Mouse (Mus musculus) monocyte, adult 2 months (primary cell): ENCODE data around the gene Slc25a43.
"Not testable (repeated sequence)": the region's sequence is repeated elsewhere in the genome, so short reads cannot be mapped to it uniquely, and the experiment has no call there.

Source experiments
- DNase-seq, 2 experiments: peaks; one replicate each; pipeline ENCODE4 v3.0.0; 2022; ENCODE audit warnings: low spot score in 2 of 2, low read depth in 1 of 2

The Slc25a43 gene

GRCm38 (mm10) chrX:36777694-36778093 lies 34.2 kb downstream of the Slc25a43 start:
- DNase-seq = no peak

DNA sequence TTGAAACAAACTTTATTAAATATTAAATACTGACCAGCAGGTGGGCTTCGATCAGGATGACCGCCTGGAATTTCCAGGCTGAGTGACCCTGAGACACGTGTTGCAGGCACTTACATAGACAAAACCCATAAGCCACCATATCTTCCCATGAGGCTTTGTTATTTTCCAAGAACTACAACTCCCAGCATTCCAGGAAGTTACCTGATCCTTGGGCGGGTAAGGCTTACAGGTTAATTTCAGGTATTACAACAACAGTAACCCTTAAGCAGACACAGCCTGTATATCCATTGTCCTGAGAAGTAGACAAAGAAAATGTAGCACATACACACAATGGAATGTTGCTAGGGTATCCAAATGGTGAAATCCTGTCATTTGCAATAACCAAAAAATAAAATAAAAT lies 45.9 kb downstream of the Slc25a43 start:
- DNase-seq = no peak

DNA sequence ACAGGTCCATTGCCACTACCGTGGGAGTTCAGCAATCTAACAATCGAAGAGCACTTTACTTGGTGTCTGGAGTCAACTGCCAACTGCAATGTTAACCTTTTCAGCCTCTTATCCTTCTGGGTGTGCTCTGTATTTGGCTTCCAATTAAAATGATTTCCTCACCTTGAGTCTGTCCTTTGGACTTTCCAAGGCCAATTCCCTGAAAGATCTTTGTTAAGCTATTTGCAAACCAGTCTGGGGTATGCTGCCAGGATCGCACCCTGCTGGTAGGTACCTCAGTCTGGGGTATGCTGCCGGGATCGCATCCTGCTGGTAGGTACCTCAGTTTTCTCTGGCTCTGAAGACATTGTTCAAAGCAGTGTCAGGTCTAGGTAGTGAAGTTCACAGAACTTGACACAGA lies 51.1 kb downstream of the Slc25a43 start:
- DNase-seq = no peak

DNA sequence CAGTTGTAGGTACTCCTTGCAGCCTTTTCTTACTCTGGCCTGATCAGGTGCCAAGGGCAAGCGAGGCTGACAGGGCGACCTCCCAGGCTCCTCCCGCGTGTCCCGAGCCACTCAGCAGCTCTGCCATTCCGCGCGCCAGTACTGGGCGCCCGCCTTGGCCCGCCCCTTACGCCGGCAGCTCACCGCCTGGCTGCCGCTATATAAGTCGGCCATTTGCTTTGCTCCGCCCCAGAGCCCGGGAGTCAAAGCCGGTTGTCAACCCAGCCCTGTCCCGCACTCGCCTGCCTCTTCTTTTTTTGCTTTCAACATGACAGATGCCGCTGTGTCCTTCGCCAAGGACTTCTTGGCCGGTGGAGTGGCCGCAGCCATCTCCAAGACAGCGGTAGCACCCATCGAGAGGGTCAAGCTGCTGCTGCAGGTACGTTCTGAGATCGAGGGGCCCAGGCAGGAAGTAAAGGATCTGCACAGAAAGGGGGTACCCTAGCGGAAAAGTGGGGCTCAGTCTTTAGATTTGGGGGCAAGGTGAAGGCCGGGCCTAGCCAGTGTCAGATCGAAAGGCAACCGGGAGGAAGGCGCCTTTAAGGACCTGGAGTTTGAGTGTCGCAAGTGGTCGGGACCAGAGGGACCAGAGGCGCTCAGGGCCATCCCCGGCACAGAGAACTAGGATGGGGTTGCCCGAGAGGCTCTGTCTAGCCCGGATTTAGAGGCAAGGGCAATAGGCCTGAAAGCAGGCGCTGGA lies 52.1 kb downstream of the Slc25a43 start, which contains the start of gene Slc25a5:
TSS of gene Slc25a5 (plus strand) at position 228 of the 739 bp plus-strand sequence.
- DNase-seq = peak; percentile 70 to 79

DNA sequence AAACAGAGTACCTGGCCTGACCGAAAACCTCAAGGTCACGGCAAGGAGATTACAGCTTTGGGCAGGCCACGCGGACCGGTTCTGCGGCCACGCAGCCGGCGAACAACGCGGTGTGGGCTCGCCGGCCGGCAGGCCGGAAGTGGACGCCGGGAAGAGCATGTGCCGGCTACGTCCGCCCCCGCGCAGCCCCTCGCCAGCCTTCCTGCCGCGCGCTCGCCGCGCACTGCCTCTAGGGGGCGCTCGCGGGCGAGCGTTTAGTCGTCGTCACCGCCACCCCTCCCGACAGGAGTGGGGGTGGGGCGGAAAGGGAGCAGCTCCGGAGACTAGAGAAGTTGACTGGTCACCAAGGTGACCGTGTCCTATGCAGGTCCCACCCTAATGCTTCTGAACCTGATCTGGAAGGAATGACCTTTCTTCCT lies 52.7 kb downstream of the Slc25a43 start:
- DNase-seq = peak; percentile 60 to 73

DNA sequence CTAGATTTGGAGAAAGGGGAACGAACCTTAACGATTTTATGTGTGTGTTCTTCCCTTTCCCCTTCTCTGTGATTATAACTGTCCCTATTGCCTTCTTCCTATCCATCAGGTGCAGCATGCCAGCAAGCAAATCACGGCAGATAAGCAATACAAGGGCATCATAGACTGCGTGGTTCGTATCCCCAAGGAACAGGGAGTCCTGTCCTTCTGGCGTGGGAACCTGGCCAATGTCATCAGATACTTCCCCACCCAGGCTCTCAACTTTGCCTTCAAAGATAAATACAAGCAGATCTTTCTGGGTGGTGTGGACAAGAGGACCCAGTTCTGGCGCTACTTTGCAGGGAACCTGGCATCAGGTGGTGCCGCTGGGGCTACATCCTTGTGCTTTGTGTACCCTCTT lies 53.3 kb downstream of the Slc25a43 start:
- not testable (repeated sequence) for DNase-seq

DNA sequence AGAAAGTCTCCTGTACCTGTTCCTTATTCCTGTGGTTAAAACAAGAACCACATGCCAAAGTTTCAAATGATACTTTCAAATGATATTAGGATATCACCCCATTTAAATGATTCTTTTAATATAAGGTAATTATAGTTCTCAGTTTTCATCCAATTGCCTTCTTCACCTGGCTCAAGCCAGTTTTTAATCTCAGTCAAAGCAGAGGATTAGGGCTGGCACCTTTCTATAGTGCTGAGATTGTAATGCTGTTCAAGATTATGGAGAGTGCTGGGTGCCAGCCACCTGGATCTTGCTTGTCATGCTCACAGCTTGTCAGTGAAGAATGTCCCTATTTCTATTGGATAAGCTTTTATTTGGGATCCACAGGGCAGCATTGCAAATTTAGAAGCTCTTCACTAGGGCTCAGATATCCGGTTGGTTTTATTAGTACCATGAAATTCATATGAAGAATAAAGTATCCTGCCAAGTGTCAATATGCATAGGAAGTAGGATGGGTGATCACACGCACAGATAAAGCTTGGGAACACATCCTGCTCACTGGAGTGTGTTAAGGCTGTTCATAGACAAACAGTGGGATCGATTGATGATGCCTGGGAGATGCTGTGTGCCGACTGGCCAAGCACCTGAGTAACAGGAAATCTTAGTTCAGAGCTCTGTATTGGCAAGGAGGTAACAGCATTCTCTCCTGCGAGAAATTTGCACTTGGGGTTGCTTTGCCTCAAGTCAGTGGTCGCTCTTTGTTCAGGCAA lies 55.8 kb downstream of the Slc25a43 start:
- DNase-seq = no peak

GRCm38 (mm10) chrX:36803189-36803588 lies 59.7 kb downstream of the Slc25a43 start:
- peak in 1 of 2 experiments; percentile 6 for DNase-seq

GRCm38 (mm10) chrX:36804196-36804595 lies 60.7 kb downstream of the Slc25a43 start:
- no peak for DNase-seq

GRCm38 (mm10) chrX:36805466-36806235 lies 62.2 kb downstream of the Slc25a43 start:
- no peak for DNase-seq

DNA sequence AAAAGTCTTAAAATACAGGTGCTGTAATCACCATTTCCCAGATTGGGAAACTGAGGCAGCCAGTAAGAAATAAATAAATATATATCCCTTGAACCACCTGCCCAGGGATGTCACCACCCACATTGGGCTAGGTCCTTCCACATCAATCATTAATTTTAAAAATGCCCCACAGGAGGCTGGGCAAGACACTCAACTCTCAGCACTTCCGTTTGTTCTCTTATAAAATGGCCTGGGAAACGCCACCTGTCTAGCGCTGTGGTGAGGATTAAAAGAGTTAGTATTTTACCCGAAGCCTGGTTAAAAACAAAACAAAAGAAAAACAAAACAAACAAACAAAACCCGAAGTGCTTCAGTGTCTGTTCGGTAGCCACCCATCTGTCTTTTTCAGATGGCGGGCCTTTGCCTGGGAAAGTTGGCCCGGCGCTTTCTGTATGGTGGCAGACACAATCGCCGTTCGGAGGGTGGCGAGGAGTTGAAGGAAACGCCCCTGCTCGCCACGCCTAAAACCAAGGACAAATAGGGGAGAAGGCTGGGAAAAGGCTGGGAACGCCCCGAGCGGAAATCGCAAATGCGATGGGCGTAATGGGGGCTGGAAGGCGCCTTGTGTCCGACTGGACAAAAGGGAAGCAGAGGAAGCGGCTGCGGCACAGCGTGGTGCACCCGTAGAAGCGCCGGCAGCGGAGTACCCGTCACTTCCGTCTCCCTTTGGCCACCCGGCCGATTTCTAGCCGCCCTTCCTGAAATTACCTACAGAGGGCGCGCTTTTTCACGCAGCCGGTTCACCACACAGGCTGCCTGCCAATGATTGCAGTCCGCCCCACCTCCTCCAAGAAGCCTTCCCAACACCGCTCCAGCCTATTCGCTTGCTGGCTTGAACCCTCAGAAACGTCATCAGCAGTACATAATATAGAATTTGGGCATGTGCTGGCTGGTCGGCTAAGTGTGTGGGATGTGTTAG lies 64.2 kb downstream of the Slc25a43 start:
- DNase-seq = peak; percentile 83 to 84

DNA sequence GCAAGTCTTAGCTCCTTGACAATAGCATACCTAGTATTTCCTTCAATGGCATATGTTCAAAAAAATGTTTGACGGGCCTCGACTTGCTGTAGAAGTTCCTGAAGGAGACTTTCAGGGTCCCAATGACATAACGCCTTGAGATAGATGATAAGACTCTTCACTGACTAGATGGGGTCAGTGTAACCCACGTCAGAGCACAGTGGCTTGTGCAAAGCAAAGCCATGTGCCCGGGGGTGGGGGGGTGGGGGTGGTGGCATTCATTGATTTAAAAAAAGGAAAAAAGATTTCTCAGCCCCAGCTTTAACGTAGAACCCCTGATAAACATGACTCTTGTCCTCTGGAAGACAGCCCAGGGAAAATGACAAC lies 64.8 kb downstream of the Slc25a43 start:
- no peak for DNase-seq

- DNase-seq = no peak
These were observed 67.9 kb downstream of the Slc25a43 start for GRCm38 (mm10) chrX:36811377-36811776.

DNA sequence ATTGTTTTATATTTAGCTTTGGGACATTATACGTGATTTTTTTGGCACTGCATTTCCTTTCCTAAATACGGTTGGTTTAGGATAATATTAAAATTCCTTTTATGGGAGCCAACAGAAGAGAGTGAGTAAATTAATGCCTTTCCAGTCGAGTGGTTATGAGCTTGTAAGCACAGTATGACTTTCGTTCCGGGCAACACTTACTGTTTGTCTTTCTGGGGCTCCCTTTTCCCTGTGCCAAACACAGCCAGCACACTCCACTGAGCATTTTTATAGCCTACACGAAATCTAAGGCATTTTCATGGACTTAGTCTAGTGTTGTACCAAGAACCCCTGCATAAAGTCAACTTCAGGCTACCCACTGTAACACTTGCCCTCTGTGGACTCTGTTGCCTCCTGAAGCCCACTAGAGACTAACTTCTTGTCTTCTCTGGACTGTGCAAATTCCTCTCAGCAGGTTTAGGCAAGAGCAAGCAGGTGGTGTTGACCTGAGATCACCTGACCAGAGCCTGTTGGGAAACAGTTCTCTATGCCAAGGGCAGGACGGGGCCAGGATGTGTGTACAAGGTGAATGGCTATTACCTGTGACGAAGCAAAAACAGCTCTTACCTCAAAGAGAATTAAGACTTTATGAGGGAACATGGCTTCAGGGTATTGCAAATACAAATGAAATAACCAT lies 70.8 kb downstream of the Slc25a43 start:
- no peak for DNase-seq

DNA sequence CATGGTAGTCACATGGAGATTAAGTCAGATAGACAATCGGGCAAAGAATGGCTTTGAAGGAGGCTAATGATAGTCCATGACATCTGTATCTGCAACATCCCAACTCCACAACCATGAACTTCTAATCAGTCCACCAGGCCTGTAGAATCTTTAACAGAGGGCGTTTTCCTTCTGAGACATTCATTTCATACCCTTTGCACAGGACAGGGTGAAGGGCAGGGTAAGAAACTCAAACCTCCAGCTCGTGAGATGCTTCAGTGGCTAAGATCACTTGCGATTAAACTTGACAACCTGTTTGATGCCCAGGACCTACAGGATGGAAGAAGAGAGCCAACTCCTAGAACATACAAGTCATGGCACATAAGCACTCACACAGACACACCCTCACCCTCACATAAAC lies 71.6 kb downstream of the Slc25a43 start:
- no peak for DNase-seq

DNA sequence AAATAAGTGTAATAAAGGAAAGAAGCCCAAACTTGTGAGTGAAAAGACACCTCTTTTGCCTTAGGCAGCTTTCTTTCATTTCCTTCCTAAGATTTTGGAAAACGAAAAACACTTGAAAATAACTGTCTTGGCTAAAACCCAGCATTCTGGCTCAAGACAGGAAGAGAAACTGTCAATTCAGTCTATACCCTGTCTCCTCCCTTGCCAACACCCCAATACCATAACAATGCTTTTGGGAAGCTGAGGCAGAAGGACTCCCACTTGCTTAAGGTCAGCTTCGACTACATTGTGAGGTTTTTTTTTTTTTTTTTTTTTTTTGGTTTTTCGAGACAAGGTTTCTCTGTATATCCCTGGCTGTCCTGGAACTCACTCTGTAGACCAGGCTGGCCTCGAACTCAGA lies 72.0 kb downstream of the Slc25a43 start:
- no peak for DNase-seq

GRCm38 (mm10) chrX:36816368-36816899 lies 73.0 kb downstream of the Slc25a43 start:
- no peak for DNase-seq

DNA sequence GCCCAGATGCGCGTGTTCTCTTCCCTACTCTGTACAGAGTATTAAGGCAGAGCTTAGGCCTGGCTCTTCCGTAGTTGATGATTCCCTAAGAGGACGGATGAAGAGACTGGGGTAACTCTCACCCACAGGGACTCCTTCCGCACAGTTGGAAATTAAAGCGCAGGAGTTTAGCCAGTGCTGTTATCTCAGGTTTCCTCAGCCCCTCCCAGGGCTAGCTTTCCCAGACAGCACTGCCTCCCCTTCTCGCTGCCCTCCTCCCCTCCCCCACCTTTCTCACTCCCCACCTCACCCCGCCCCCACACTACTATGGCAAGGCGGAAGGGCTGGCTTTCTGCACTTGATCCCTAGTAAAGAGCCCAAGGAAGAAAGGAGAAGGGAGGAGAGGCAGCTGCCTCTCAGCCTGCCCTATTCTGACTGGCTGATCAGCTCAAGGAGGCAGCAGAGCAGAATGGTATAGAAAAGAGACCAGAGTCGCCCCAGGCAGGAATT lies 73.5 kb downstream of the Slc25a43 start:
- no peak for DNase-seq

GRCm38 (mm10) chrX:36819575-36819974 lies 76.1 kb downstream of the Slc25a43 start:
- no peak for DNase-seq

DNA sequence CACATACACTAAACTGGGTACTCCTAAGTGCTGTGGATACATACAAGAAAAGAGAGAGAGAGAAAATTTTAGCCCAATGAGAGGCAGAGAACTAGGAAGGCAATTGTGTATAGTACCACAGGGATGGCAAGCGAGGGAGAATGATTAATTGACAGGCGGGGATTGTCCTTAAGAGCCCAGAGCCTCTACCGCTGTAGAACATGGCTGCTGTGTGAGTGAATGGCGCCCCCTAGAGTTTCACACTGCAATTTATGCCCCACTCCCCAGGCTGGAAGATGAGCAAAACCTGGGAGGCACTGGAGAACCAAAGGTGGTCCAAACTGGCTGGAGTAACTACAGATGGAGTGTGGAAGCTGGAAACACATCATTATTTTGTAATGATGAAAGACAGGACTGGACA lies 76.7 kb downstream of the Slc25a43 start:
- peak in 1 of 2 experiments; percentile 32 for DNase-seq
